Mouse (Mus musculus) adrenal gland, postnatal 10 days (tissue): ENCODE measurements around the gene Grk6. TPM values are rescaled to one million over a fixed set of nuclear protein-coding genes. Genes with fewer than 3 reads are reported as not detected.
A peak's percentile ranks its signal among the peaks of the same experiment; 100 is the strongest.

Experiments used
- microRNA-seq: library from miRNA; unstranded; fragments of <30 nt; microRNA quantifications from one replicate; pipeline ENCODE4 v1.2.0, GENCODE M21; 2021
- total RNA-seq, 2 experiments: library from RNA; stranded (reverse); gene quantifications; 2 replicates each; pipeline ENCODE4 v1.2.3; 2021

The Grk6 gene
- total RNA-seq, 2 experiments from 2014 or later, result 40.2 to 47.0 TPM

Small RNA genes within 50 kb of the gene (microRNA-seq; reads per million reads assigned to microRNA genes)
- gene Mir6943, result 2.8 reads per million
- 8.3 reads per million, percentile 12 among the genes with 10 or more reads in this experiment for gene Mir6944
- 2.3 reads per million for gene Mir6945

Other genes starting within 250 kb of the Grk6 start
- 100 to 1,000 TPM in 1 of 2 experiments, 10 to 100 TPM in 1; 99.2 to 130 TPM for gene Nsd1, start 235.3 kb upstream of the Grk6 start, total RNA-seq
- gene Prelid1, start 124.6 kb upstream of the Grk6 start, total RNA-seq, result 100 to 1,000 TPM; 168 to 185 TPM
- 10 to 100 TPM; 54.8 to 67.8 TPM for gene Rab24, start 123.1 kb upstream of the Grk6 start, total RNA-seq
- 10 to 100 TPM; 11.0 to 12.8 TPM for gene Mxd3, start 115.2 kb upstream of the Grk6 start, total RNA-seq
- 100 to 1,000 TPM; 105 to 113 TPM for gene Lman2, start 82.3 kb upstream of the Grk6 start, total RNA-seq
- gene Rgs14, start 75.3 kb upstream of the Grk6 start, total RNA-seq, result 1 to 10 TPM; 1.9 to 2.6 TPM
- under 1 TPM in 1 of 2 experiments, not detected in 1; 0.42 TPM for gene Slc34a1, start 46.9 kb upstream of the Grk6 start, total RNA-seq
- not detected for gene Pfn3, start 29.8 kb upstream of the Grk6 start, total RNA-seq
- gene F12, start 18.3 kb upstream of the Grk6 start, total RNA-seq, result 100 to 1,000 TPM in 1 of 2 experiments, 10 to 100 TPM in 1; 39.7 to 101 TPM
- gene Prr7, start 19.2 kb downstream of the Grk6 start, total RNA-seq, result 1 to 10 TPM; 3.7 to 4.2 TPM
- 10 to 100 TPM; 32.1 to 41.6 TPM for gene Dbn1, start 43.0 kb downstream of the Grk6 start, total RNA-seq
- gene Pdlim7, start 68.6 kb downstream of the Grk6 start, total RNA-seq, result 10 to 100 TPM; 31.6 to 39.4 TPM
- 1 to 10 TPM; 5.0 to 5.1 TPM for gene Dok3, start 84.2 kb downstream of the Grk6 start, total RNA-seq
- 10 to 100 TPM; 38.5 to 39.9 TPM for gene Ddx41, start 91.6 kb downstream of the Grk6 start, total RNA-seq
- 10 to 100 TPM; 32.4 to 52.0 TPM for gene Fam193b, start 126.0 kb downstream of the Grk6 start, total RNA-seq
- gene Tmed9, start 128.7 kb downstream of the Grk6 start, total RNA-seq, result 100 to 1,000 TPM; 144 to 146 TPM
- 10 to 100 TPM; 11.7 to 14.9 TPM for gene B4galt7, start 154.8 kb downstream of the Grk6 start, total RNA-seq
- 10 to 100 TPM; 27.4 to 28.4 TPM for gene Caml, start 177.9 kb downstream of the Grk6 start, total RNA-seq
- gene Ddx46, start 190.0 kb downstream of the Grk6 start, total RNA-seq, result 10 to 100 TPM; 30.6 to 36.4 TPM
- 10 to 100 TPM; 52.5 to 53.8 TPM for gene B230219D22Rik, start 248.1 kb downstream of the Grk6 start, total RNA-seq